Mouse (Mus musculus) hindbrain, embryonic 13.5 days (tissue): ENCODE measurements around the gene Zc2hc1b. TPM values are rescaled to one million over a fixed set of nuclear protein-coding genes. Genes with fewer than 3 reads are reported as not detected.

ENCODE experiments used
- ATAC-seq: fragments of 200-750 bp; cut with Nextera tagmentation; 2 replicates; pipeline ENCODE4 v1.8.0; 2017; ENCODE audit warnings: moderate TSS enrichment; ENCODE audit not compliant: low FRiP score
- H3K27ac ChIP-seq: fragments of 300-500 bp; sonication (generic); 2 replicates; pipeline ENCODE4 v1.5.1; 2015; ENCODE audit warnings: inconsistent platforms, mild to moderate bottlenecking, moderate library complexity
- H3K27me3 ChIP-seq: fragments of 300-500 bp; sonication (generic); 2 replicates; pipeline ENCODE4 v1.6.1; 2015; ENCODE audit warnings: mild to moderate bottlenecking, inconsistent platforms
- H3K36me3 ChIP-seq: fragments of 300-500 bp; sonication (generic); 2 replicates; pipeline ENCODE4 v1.6.1; 2015; ENCODE audit warnings: mild to moderate bottlenecking, inconsistent platforms
- H3K4me1 ChIP-seq: fragments of 300-500 bp; sonication (generic); replicated peaks from 2 replicates; pipeline ENCODE4 v1.6.1; 2015; ENCODE audit warnings: inconsistent platforms
- H3K4me2 ChIP-seq: fragments of 300-500 bp; sonication (generic); 2 replicates; pipeline ENCODE4 v1.6.1; 2015; ENCODE audit warnings: inconsistent platforms, mild to moderate bottlenecking, moderate library complexity
- H3K4me3 ChIP-seq: fragments of 300-500 bp; sonication (generic); 2 replicates; pipeline ENCODE4 v1.5.1; 2015; ENCODE audit warnings: mild to moderate bottlenecking, inconsistent platforms
- H3K9ac ChIP-seq: fragments of 300-500 bp; sonication (generic); 2 replicates; pipeline ENCODE4 v1.6.1; 2015; ENCODE audit warnings: mild to moderate bottlenecking, inconsistent platforms
- H3K9me3 ChIP-seq: fragments of 300-500 bp; sonication (generic); 2 replicates; pipeline ENCODE4 v1.6.1; 2016; ENCODE audit warnings: inconsistent platforms
- WGBS: fragments of 180-500 bp; shearing (Covaris S2); methylation state at CpG from one replicate; pipeline ENCODE4 v1.1.7; 2015; 5-methylcytosine and 5-hydroxymethylcytosine counted together
- polyA plus RNA-seq: library from polyadenylated mRNA; unstranded; fragments of >200 nt; fragmentation: Nextera tagmentation; extraction: Ambion mirVana; gene quantifications from 2 replicates; pipeline ENCODE4 v1.2.1, GENCODE M21; 2015

Zc2hc1b gene
- polyA plus RNA-seq, 1 experiment from 2014 or later: not detected

DNA sequence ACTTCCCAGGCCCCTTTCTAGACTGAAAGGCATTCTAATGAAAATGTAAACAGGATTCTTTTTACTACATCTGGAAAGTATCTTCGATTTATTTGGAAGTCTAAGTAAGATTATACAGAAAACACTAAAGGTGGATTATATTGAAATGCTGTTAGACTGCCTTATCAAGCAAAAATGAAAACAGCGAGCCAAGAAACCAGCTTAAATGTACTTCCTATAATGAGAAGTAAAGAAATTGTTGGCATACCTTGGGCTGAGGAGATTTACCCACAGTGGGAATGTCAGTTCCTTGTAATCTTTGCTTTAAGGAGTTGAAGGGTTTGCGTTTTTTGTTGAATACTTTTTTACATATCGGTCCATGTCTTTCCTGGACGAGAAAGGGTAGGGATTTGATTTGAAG lies 9.4 kb downstream of the Zc2hc1b start:
- Histone ChIP-seq H3K27ac (no peak overlapping the region), H3K9ac (no peak overlapping the region), H3K9me3 (0 out of 2 replicates have a peak, but pooled peaks cover 7% of the 10 kb centered on the region), H3K4me2 (no peak overlapping the region), H3K4me3 (no peak overlapping the region), H3K36me3 (no peaks in the 10 kb centered on the region), H3K27me3 (no peaks in the 10 kb centered on the region), H3K4me1 (peaks cover 18% of the 10 kb centered on the region)
- no peak for ATAC-seq
- WGBS: 91% methylated on average over 5 of the region's 5 CpGs

DNA sequence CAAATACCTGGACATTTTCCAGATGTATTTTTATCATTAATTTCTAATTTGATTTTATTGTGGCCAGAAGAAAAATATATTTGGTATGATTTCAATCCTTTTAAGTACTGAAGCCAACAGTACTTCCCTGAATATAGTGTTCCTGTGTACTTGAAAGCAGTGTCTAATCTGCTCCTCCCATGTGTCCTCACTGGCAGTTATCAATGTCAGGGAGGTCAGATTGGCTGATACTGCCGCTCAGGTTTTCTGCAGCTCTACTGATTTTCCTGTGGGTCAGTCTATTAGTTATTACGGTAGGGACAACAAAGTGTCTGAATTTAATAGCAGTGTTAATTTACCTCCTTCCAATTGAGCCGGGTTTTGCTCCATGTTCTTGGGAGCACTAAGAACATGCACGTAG lies 15.8 kb downstream of the Zc2hc1b start:
- Histone ChIP-seq H3K36me3 (no peaks in the 10 kb centered on the region), H3K4me2 (no peak overlapping the region)
- no peak for ATAC-seq

DNA sequence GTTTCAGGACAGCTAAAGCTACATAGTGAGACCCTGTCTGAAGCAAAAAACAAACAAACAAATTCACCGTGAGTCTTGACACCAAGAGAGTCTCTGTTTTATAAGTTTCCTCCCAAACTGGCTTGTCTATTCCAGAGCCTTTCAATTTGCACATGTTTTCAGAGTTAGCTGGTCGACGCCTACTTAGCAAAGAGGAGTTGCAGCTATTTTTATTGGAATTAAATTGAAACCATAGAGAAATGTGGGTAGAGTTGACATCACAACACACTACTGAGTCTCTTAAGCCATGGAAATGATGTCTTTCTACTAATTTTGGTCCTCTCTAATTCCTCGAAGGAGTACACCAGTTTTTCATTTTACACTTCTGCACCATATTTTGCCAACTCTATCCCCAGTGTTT lies 16.9 kb downstream of the Zc2hc1b start:
- Histone ChIP-seq H3K9me3 (0 out of 2 replicates have a peak, but pooled peaks cover 7% of the 10 kb centered on the region), H3K9ac (no peak overlapping the region), H3K36me3 (no peaks in the 10 kb centered on the region), H3K27me3 (no peaks in the 10 kb centered on the region), H3K27ac (no peak overlapping the region), H3K4me1 (no peaks in the 10 kb centered on the region), H3K4me2 (no peak overlapping the region), H3K4me3 (no peak overlapping the region)
- WGBS: 94% methylated on average over 4 of the region's 4 CpGs
- no peak for ATAC-seq

More for the DNA sequence above, 15.8 kb downstream of the Zc2hc1b start:
- no peak overlapping the region for H3K9ac ChIP-seq
- H3K4me1 ChIP-seq: no peaks in the 10 kb centered on the region
- WGBS: 87% methylated on average over 4 of the region's 4 CpGs
- no peaks in the 10 kb centered on the region for H3K27me3 ChIP-seq
- H3K4me3 ChIP-seq: no peak overlapping the region
- H3K27ac ChIP-seq: no peak overlapping the region
- H3K9me3 ChIP-seq: 0 out of 2 replicates have a peak, but pooled peaks cover 7% of the 10 kb centered on the region

DNA sequence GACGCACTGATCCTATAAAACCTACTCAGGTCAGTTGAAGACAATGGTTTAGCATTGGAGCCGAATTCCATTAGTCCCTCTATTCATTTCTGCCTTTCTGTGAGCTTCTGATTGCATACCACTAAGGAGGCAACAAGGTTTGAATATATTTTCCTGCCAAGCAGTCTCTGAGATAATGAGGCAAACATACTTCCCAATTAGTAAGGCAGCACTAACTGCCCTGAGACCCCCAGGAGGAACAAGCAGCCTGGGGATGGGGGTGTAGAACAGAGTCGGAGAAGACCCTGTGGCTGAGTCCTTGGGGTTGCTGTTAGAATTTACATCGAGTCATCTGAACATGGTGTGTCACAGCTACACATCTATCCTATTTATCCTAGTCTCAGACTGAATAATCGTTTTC lies 22.4 kb downstream of the Zc2hc1b start:
- no peak overlapping the region for H3K4me3 ChIP-seq
- ATAC-seq: no peak
- 80% methylated on average over 5 of the region's 5 CpGs for WGBS
- no peaks in the 10 kb centered on the region for H3K9me3 ChIP-seq
- H3K27me3 ChIP-seq: no peaks in the 10 kb centered on the region
- no peaks in the 10 kb centered on the region; the same call in 1 of the 2 replicates for H3K4me1 ChIP-seq
- no peak overlapping the region for H3K4me2 ChIP-seq
- no peak overlapping the region for H3K27ac ChIP-seq
- H3K36me3 ChIP-seq: no peaks in the 10 kb centered on the region
- no peak overlapping the region for H3K9ac ChIP-seq

DNA sequence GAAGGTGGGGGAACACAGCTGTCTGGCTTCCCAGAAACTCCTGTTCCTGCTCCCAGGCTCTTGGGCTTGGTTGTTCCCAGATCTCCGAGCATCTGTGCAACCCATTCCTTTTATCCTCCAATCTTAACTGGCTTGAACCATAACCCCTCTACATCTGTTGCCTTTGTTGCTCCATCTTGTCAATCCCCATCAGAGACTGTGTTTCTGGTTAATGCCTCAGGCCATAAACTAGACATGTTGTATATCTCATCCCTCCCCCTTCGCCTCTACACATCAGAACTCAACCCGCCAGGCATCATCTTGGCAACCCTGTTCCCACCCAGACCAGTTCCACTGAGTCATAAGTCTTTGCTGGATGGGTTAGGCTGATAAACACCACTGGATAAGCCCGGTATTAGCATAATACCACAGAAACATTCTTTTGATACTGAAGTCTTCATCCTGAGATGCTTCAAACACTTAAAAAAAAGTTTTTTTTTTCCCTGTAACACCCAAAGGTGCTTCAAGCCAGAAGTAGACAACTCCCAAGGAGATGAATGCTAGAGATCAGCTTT lies 24.9 kb downstream of the Zc2hc1b start:
- Histone ChIP-seq H3K4me3 (no peak overlapping the region), H3K27ac (no peak overlapping the region), H3K27me3 (no peaks in the 10 kb centered on the region), H3K4me2 (no peak overlapping the region), H3K4me1 (no peaks in the 10 kb centered on the region; the same call in 1 of the 2 replicates), H3K9ac (no peak overlapping the region), H3K36me3 (no peaks in the 10 kb centered on the region), H3K9me3 (no peaks in the 10 kb centered on the region)
- ATAC-seq: no peak
- WGBS: 83% methylated on average over 4 of the region's 4 CpGs

DNA sequence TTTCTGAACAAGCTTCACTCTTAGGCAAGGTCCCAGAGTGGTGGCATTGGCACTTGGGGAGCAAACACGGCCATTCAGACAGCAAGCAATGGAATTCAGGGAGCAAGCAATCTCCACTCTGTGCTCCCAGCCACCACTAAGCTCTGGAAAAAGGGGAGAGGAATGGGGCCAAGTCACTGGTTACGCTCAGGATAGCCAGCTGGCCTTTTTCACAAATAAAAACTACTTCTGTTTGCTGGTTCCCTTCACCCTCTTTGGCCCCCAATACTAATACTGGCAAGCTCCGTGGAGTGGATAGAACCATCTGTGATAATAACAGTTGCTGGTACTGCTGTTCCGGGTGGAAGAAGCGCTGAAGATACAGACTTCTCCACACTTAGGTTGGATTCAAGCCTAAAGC lies 26.5 kb downstream of the Zc2hc1b start:
- Histone ChIP-seq H3K27ac (no peak overlapping the region), H3K27me3 (no peaks in the 10 kb centered on the region), H3K4me1 (no peaks in the 10 kb centered on the region; the same call in 1 of the 2 replicates), H3K4me2 (no peak overlapping the region), H3K9ac (no peak overlapping the region), H3K4me3 (no peak overlapping the region), H3K36me3 (no peaks in the 10 kb centered on the region), H3K9me3 (no peaks in the 10 kb centered on the region)
- ATAC-seq: no peak
- 86% methylated on average over 5 of the region's 5 CpGs for WGBS

DNA sequence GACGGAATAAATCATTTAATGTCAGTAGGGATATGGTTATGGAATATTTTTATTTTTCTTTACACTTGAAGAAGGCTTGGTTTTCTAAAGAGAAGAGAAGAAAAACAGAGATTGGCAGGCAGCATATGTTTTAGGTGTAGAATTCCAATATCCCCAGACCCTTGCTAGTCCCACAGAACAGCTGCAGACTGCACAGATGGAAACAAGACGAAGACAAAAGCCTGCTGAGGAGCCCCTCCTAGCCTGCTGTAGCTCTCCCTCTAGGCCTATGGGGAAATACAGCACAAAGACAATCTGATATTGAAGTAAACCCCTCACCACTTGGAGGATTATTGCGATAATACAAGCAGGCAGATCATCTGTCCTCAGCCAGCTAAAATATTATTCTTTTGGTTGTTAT lies 27.4 kb downstream of the Zc2hc1b start:
- Histone ChIP-seq H3K4me1 (no peaks in the 10 kb centered on the region; the same call in 1 of the 2 replicates), H3K36me3 (no peaks in the 10 kb centered on the region), H3K27me3 (no peaks in the 10 kb centered on the region), H3K27ac (no peak overlapping the region; the same call in 1 of the 2 replicates), H3K4me3 (no peak overlapping the region), H3K9ac (no peak overlapping the region), H3K4me2 (no peak overlapping the region), H3K9me3 (no peaks in the 10 kb centered on the region)
- no peak for ATAC-seq
- 62% methylated on average over 3 of the region's 3 CpGs for WGBS

DNA sequence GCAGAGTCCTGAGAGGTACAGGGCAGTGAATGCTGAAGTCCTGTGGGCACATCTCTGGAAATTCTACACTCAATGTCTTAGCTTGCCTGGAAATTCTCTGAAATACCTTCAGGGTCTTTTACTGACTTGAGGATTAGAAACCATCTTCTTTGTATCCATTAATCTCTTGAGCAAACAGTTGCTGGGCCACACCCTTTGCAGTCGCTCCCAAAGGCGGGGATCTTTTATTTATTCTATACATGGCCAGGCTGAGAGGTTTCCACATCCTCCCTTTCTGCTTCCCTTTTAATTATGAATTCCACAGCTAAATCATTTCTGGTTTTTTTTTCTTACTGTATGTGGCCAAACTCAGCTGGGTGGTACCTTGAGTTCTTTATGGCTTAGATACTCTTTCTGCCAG lies 37.4 kb downstream of the Zc2hc1b start:
- WGBS: 85% methylated on average over 2 of the region's 2 CpGs
- Histone ChIP-seq H3K4me2 (no peak overlapping the region), H3K27me3 (no peaks in the 10 kb centered on the region), H3K27ac (no peak overlapping the region), H3K9ac (no peak overlapping the region), H3K4me1 (no peaks in the 10 kb centered on the region), H3K9me3 (no peaks in the 10 kb centered on the region), H3K4me3 (no peak overlapping the region), H3K36me3 (no peaks in the 10 kb centered on the region)
- no peak for ATAC-seq

DNA sequence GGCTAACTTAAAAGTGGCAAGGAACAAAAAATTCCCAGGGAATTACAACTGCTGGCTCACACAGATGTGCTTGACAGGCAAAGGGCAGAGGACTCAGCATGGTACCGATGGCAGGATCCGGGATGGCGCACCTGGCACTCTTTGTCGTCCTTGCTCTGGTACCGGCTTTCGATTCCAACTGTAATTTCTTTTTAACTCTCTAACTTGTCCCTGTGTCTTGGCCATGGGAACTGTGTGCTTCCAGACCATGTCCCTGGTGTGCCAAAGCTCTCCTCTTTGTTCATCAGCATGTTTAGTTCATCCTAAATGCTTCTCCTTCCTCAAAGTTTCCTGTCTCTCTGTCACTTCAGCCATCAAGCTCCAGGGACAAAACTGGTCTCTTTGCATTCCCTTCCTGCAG lies 39.9 kb downstream of the Zc2hc1b start:
- Histone ChIP-seq H3K4me1 (no peaks in the 10 kb centered on the region), H3K4me2 (no peak overlapping the region), H3K9ac (no peak overlapping the region), H3K4me3 (no peak overlapping the region), H3K9me3 (no peaks in the 10 kb centered on the region), H3K27me3 (no peaks in the 10 kb centered on the region), H3K36me3 (no peaks in the 10 kb centered on the region), H3K27ac (no peak overlapping the region)
- ATAC-seq: no peak
- WGBS: 88% methylated on average over 6 of the region's 6 CpGs

DNA sequence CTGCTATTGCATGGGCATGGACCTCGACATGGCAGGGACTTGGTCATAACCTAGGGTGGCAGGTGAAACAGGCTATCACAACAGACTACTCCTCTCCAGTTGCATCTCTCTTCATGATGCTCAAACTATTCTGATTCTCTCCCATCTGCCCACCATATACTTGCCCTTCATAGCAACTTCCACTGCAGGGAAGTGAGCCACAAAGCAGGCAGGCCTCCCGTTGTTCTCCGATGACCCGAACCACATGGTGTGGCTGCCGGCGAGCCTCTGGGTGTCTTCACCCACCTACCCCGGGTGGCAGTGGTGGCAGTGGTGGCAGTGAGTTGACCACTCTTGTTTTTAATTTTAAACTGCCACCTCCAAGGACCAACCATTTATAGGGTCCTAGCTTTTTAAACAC lies 42.1 kb downstream of the Zc2hc1b start:
- no peak overlapping the region for H3K27ac ChIP-seq
- H3K9me3 ChIP-seq: no peaks in the 10 kb centered on the region
- 91% methylated on average over 7 of the region's 7 CpGs for WGBS
- H3K4me1 ChIP-seq: no peaks in the 10 kb centered on the region
- no peak overlapping the region for H3K4me2 ChIP-seq
- ATAC-seq: no peak
- H3K4me3 ChIP-seq: no peak overlapping the region
- no peaks in the 10 kb centered on the region for H3K36me3 ChIP-seq
- H3K9ac ChIP-seq: no peak overlapping the region
- H3K27me3 ChIP-seq: no peaks in the 10 kb centered on the region

DNA sequence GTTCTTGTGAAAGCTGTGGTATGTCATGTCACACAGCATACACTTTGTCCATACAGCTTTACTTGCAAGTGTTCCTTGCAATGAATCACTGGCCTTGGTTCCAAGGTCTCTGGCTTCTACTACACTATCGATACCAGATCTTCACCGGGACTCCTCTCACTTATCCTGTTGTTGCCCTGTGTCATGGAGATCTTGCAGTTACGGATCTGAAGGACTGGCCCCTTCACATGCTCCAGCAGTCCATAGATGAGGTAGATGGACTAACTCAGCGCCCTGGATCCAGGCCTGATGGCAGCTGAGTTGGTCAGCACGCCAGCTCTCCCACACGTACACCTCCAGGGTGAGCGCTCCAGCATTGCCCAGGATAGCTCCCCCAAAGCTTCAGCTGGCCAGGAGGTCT lies 42.5 kb downstream of the Zc2hc1b start:
- Histone ChIP-seq H3K27ac (no peak overlapping the region), H3K4me2 (no peak overlapping the region), H3K9ac (no peak overlapping the region), H3K36me3 (no peaks in the 10 kb centered on the region), H3K4me1 (no peaks in the 10 kb centered on the region), H3K27me3 (no peaks in the 10 kb centered on the region), H3K9me3 (no peaks in the 10 kb centered on the region), H3K4me3 (no peak overlapping the region)
- 96% methylated on average over 7 of the region's 7 CpGs for WGBS
- ATAC-seq: no peak

DNA sequence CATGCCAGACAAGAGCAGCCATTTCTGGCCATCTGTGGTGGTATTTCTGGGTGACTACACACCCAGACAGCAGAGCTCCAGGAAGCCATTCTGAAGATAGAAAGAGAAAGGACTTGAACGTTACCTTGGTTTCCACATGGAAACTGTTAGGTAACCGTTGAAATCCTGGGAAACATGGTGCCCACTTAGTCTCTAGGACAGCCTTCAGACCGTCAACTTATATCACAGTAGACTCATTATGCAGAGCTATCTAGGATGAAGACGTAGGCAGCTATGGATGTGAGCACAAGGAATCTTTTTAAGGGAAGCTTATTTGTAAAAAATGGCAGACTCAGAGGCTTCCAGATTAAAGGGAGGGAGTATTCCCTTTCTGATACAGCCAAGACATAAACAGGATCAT lies 44.0 kb downstream of the Zc2hc1b start:
- no peak overlapping the region for H3K27ac ChIP-seq
- H3K9me3 ChIP-seq: no peaks in the 10 kb centered on the region
- no peak overlapping the region for H3K4me3 ChIP-seq
- WGBS: 91% methylated on average over 4 of the region's 4 CpGs
- ATAC-seq: no peak
- H3K9ac ChIP-seq: no peak overlapping the region
- peaks cover 2% of the 10 kb centered on the region for H3K36me3 ChIP-seq
- no peaks in the 10 kb centered on the region for H3K4me1 ChIP-seq
- H3K4me2 ChIP-seq: no peak overlapping the region
- no peaks in the 10 kb centered on the region for H3K27me3 ChIP-seq

DNA sequence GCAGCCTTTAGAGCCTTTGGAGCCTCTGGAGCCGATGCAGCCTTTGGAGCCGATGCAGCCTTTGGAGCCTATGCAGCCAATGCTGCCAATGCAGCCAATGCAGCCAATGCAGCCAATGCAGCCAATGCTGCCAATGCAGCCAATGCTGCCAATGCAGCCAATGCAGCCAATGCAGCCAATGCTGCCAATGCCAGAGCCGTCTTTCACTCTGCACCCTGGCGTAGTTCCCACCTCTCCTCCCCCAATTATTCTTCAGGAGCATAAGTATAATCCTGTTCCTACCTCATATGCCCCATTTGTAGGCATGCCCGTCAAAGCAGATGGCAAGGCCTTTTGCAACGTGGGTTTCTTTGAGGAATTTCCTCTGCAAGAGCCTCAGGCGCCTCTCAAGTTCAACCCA lies 49.9 kb downstream of the Zc2hc1b start:
- no peak overlapping the region for H3K4me3 ChIP-seq

More for the DNA sequence above, 49.9 kb downstream of the Zc2hc1b start:
- no peaks in the 10 kb centered on the region for H3K9me3 ChIP-seq
- H3K27me3 ChIP-seq: no peaks in the 10 kb centered on the region
- H3K27ac ChIP-seq: no peak overlapping the region
- WGBS: 89% methylated on average over 7 of the region's 7 CpGs
- H3K36me3 ChIP-seq: peaks cover 22% of the 10 kb centered on the region
- no peak overlapping the region for H3K4me2 ChIP-seq
- H3K9ac ChIP-seq: no peak overlapping the region
- ATAC-seq: no peak
- no peaks in the 10 kb centered on the region for H3K4me1 ChIP-seq
